Mouse (Mus musculus) ES-Bruce4 (cell line): ENCODE measurements around the gene Ehmt1.

Source experiments
- CTCF ChIP-seq: IDR thresholded peaks from one replicate; pipeline ENCODE4 v1.8.1; 2011; ENCODE audit warnings: low read depth, low read length
- POLR2A ChIP-seq: IDR thresholded peaks from one replicate; pipeline ENCODE4 v1.8.1; 2011; ENCODE audit warnings: low read length; ENCODE audit not compliant: insufficient read depth

GRCm38 (mm10) chr2:24934441-24934963 is 15.1 kb upstream of the Ehmt1 start:
- no peak for TF ChIP-seq CTCF
- no peak for TF ChIP-seq POLR2A
